Mouse (Mus musculus) hindbrain, embryonic 16.5 days (tissue): ENCODE data around the gene Ncoa1. TPM values are rescaled to one million over a fixed set of nuclear protein-coding genes. Genes with fewer than 3 reads are reported as not detected.

ENCODE experiments used
- ATAC-seq: fragments of 200-750 bp; cut with Nextera tagmentation; 2 replicates; pipeline ENCODE4 v1.8.0; 2017; ENCODE audit warnings: moderate TSS enrichment, moderate library complexity
- H3K27ac ChIP-seq: fragments of 300-500 bp; sonication (generic); 2 replicates; pipeline ENCODE4 v1.5.1; 2014; ENCODE audit warnings: low read depth, mild to moderate bottlenecking, control low read depth, low read length, moderate library complexity
- H3K27me3 ChIP-seq: fragments of 300-500 bp; sonication (generic); replicated peaks from 2 replicates; pipeline ENCODE4 v1.6.1; 2014; ENCODE audit warnings: low read length; ENCODE audit not compliant: control insufficient read depth, insufficient read depth
- H3K36me3 ChIP-seq: fragments of 300-500 bp; sonication (generic); 2 replicates; pipeline ENCODE4 v1.6.1; 2014; ENCODE audit warnings: mild to moderate bottlenecking, low read length, moderate library complexity, mixed read lengths; ENCODE audit not compliant: control insufficient read depth, insufficient read depth
- H3K4me1 ChIP-seq: fragments of 300-500 bp; sonication (generic); 2 replicates; pipeline ENCODE4 v1.6.1; 2014; ENCODE audit warnings: low read depth, low read length; ENCODE audit not compliant: control insufficient read depth, insufficient read depth
- H3K4me2 ChIP-seq: fragments of 300-500 bp; sonication (generic); 2 replicates; pipeline ENCODE4 v1.6.1; 2014; ENCODE audit warnings: mild to moderate bottlenecking, low read length, control low read depth, moderate library complexity
- H3K4me3 ChIP-seq: fragments of 300-500 bp; sonication (generic); 2 replicates; pipeline ENCODE4 v1.5.1; 2014; ENCODE audit warnings: mild to moderate bottlenecking, low read length, control low read depth, moderate library complexity
- H3K9ac ChIP-seq: fragments of 300-500 bp; sonication (generic); 2 replicates; pipeline ENCODE4 v1.6.1; 2014; ENCODE audit warnings: low read depth, mild to moderate bottlenecking, control low read depth, low read length, moderate library complexity
- H3K9me3 ChIP-seq: fragments of 300-500 bp; sonication (generic); 2 replicates; pipeline ENCODE4 v1.6.1; 2014; ENCODE audit warnings: mild to moderate bottlenecking, low read length, moderate library complexity; ENCODE audit not compliant: control insufficient read depth
- WGBS: fragments of 180-500 bp; shearing (Covaris S2); extraction: QIAGEN DNeasy Blood & Tissue Kit; methylation state at CpG from one replicate; pipeline ENCODE4 v1.1.7; 2014; 5-methylcytosine and 5-hydroxymethylcytosine counted together
- polyA plus RNA-seq: library from polyadenylated mRNA; unstranded; fragments of >200 nt; fragmentation: Nextera tagmentation; extraction: Ambion mirVana; gene quantifications from 2 replicates; pipeline ENCODE4 v1.2.1, GENCODE M21; 2015

Gene Ncoa1
- polyA plus RNA-seq, 1 experiment from 2014 or later = 12.4 TPM

- H3K4me1 ChIP-seq = no peaks in the 10 kb centered on the region
- WGBS = 75% methylated on average over 2 of the region's 2 CpGs
- no peaks in the 10 kb centered on the region for H3K9me3 ChIP-seq
- H3K9ac ChIP-seq = no peak overlapping the region
- H3K4me2 ChIP-seq = no peak overlapping the region
- ATAC-seq = no peak
- H3K27me3 ChIP-seq = no peaks in the 10 kb centered on the region
- no peaks in the 10 kb centered on the region for H3K36me3 ChIP-seq
- H3K27ac ChIP-seq = no peak overlapping the region
- H3K4me3 ChIP-seq = no peak overlapping the region
These were observed 84.4 kb downstream of the Ncoa1 start for GRCm38 (mm10) chr12:4392590-4392989.

- H3K4me3 ChIP-seq = no peak overlapping the region
- H3K4me1 ChIP-seq = no peaks in the 10 kb centered on the region
- H3K36me3 ChIP-seq = no peaks in the 10 kb centered on the region
- no peak overlapping the region for H3K9ac ChIP-seq
- H3K27me3 ChIP-seq = no peaks in the 10 kb centered on the region
- no peaks in the 10 kb centered on the region for H3K9me3 ChIP-seq
- no peak overlapping the region for H3K4me2 ChIP-seq
- 82% methylated on average over 3 of the region's 3 CpGs for WGBS
- peak; percentile 37; the same call in 1 of the 2 replicates for ATAC-seq
- no peak overlapping the region for H3K27ac ChIP-seq
These were observed 84.9 kb downstream of the Ncoa1 start for GRCm38 (mm10) chr12:4392074-4392473.

GRCm38 (mm10) chr12:4391256-4391655, 85.7 kb downstream of the Ncoa1 start:
- no peak overlapping the region for H3K4me2 ChIP-seq
- H3K4me1 ChIP-seq = no peaks in the 10 kb centered on the region
- H3K9me3 ChIP-seq = no peaks in the 10 kb centered on the region
- H3K9ac ChIP-seq = no peak overlapping the region
- no peaks in the 10 kb centered on the region for H3K36me3 ChIP-seq
- no peak overlapping the region for H3K4me3 ChIP-seq
- H3K27me3 ChIP-seq = no peaks in the 10 kb centered on the region
- WGBS = 65% methylated on average over 4 of the region's 4 CpGs
- no peak overlapping the region for H3K27ac ChIP-seq
- no peak for ATAC-seq

- Histone ChIP-seq H3K27ac (no peak overlapping the region), H3K9ac (no peak overlapping the region), H3K4me3 (no peak overlapping the region), H3K4me1 (no peaks in the 10 kb centered on the region), H3K9me3 (no peaks in the 10 kb centered on the region), H3K4me2 (no peak overlapping the region), H3K27me3 (no peaks in the 10 kb centered on the region), H3K36me3 (no peaks in the 10 kb centered on the region)
- 80% methylated on average over 5 of the region's 5 CpGs for WGBS
- ATAC-seq = no peak
These were observed 86.3 kb downstream of the Ncoa1 start for GRCm38 (mm10) chr12:4390721-4391120.

- Histone ChIP-seq H3K9me3 (no peaks in the 10 kb centered on the region), H3K27ac (no peak overlapping the region), H3K4me2 (no peak overlapping the region), H3K4me1 (no peaks in the 10 kb centered on the region), H3K27me3 (no peaks in the 10 kb centered on the region), H3K9ac (no peak overlapping the region), H3K36me3 (no peaks in the 10 kb centered on the region), H3K4me3 (no peak overlapping the region)
- ATAC-seq = no peak
- 87% methylated on average over 3 of the region's 3 CpGs for WGBS
These were observed 90.8 kb downstream of the Ncoa1 start for GRCm38 (mm10) chr12:4386077-4386719.

GRCm38 (mm10) chr12:4383061-4383460, 93.9 kb downstream of the Ncoa1 start:
- no peak overlapping the region for H3K9ac ChIP-seq
- H3K27ac ChIP-seq = no peak overlapping the region
- H3K4me2 ChIP-seq = no peak overlapping the region
- H3K4me3 ChIP-seq = no peak overlapping the region
- H3K27me3 ChIP-seq = no peaks in the 10 kb centered on the region
- no peaks in the 10 kb centered on the region for H3K36me3 ChIP-seq
- 85% methylated on average over 3 of the region's 3 CpGs for WGBS
- H3K4me1 ChIP-seq = no peaks in the 10 kb centered on the region
- H3K9me3 ChIP-seq = no peaks in the 10 kb centered on the region
- ATAC-seq = no peak

GRCm38 (mm10) chr12:4379298-4379957, 97.6 kb downstream of the Ncoa1 start:
- Histone ChIP-seq H3K4me2 (no peak overlapping the region), H3K36me3 (no peaks in the 10 kb centered on the region), H3K27me3 (no peaks in the 10 kb centered on the region), H3K9ac (no peak overlapping the region), H3K4me1 (peaks cover 3% of the 10 kb centered on the region), H3K9me3 (no peaks in the 10 kb centered on the region), H3K4me3 (no peak overlapping the region), H3K27ac (no peak overlapping the region)
- 53% methylated on average over 7 of the region's 7 CpGs for WGBS
- no peak for ATAC-seq

- 58% methylated on average over 4 of the region's 4 CpGs for WGBS
- Histone ChIP-seq H3K27me3 (no peaks in the 10 kb centered on the region), H3K36me3 (no peaks in the 10 kb centered on the region), H3K27ac (no peak overlapping the region), H3K9me3 (no peaks in the 10 kb centered on the region), H3K9ac (no peak overlapping the region), H3K4me3 (no peak overlapping the region), H3K4me2 (no peak overlapping the region), H3K4me1 (peaks cover 6% of the 10 kb centered on the region)
- peak; percentile 66 for ATAC-seq
These were observed 100.5 kb downstream of the Ncoa1 start for GRCm38 (mm10) chr12:4376475-4376874.

- no peaks in the 10 kb centered on the region for H3K36me3 ChIP-seq
- no peak for ATAC-seq
- H3K4me1 ChIP-seq = peaks cover 6% of the 10 kb centered on the region
- WGBS = 44% methylated on average over 6 of the region's 6 CpGs
- no peaks in the 10 kb centered on the region for H3K9me3 ChIP-seq
- H3K4me3 ChIP-seq = no peak overlapping the region
- H3K4me2 ChIP-seq = no peak overlapping the region
- H3K27me3 ChIP-seq = no peaks in the 10 kb centered on the region
- no peak overlapping the region for H3K9ac ChIP-seq
- no peak overlapping the region for H3K27ac ChIP-seq
These were observed 102.0 kb downstream of the Ncoa1 start for GRCm38 (mm10) chr12:4374816-4375493.
